Mouse (Mus musculus) midbrain, postnatal 0 days (tissue): Measurements from ENCODE around the gene Osm. TPM values are rescaled to one million over a fixed set of nuclear protein-coding genes. Genes with fewer than 3 reads are reported as not detected.
A peak's percentile ranks its signal among the peaks of the same experiment; 100 is the strongest.

ENCODE experiments used
- ATAC-seq: fragments of 200-750 bp; cut with Nextera tagmentation; 2 replicates; pipeline ENCODE4 v1.8.0; 2017; ENCODE audit warnings: moderate number of reproducible peaks, mild to moderate bottlenecking, moderate TSS enrichment, moderate library complexity; ENCODE audit not compliant: low FRiP score
- DNase-seq: peaks from one replicate; pipeline ENCODE4 v3.0.0-alpha.2; 2015; ENCODE audit warnings: low spot score
- H3K27ac ChIP-seq: fragments of 300-500 bp; sonication (generic); 2 replicates; pipeline ENCODE4 v1.5.1; 2014; ENCODE audit warnings: low read depth, mild to moderate bottlenecking, low read length, mixed read lengths
- H3K27me3 ChIP-seq: fragments of 300-500 bp; sonication (generic); 2 replicates; pipeline ENCODE4 v1.6.1; 2014; ENCODE audit warnings: low read length, control low read depth, mixed read lengths; ENCODE audit not compliant: insufficient read depth
- H3K36me3 ChIP-seq: fragments of 300-500 bp; sonication (generic); 2 replicates; pipeline ENCODE4 v1.6.1; 2014; ENCODE audit warnings: low read length, control low read depth, mixed read lengths; ENCODE audit not compliant: insufficient read depth
- H3K4me1 ChIP-seq: fragments of 300-500 bp; sonication (generic); 2 replicates; pipeline ENCODE4 v1.6.1; 2014; ENCODE audit warnings: mild to moderate bottlenecking, control low read depth, antibody characterized with exemption, low read length, mixed read lengths; ENCODE audit not compliant: insufficient read depth
- H3K4me2 ChIP-seq: fragments of 300-500 bp; sonication (generic); 2 replicates; pipeline ENCODE4 v1.6.1; 2014; ENCODE audit warnings: low read depth, mild to moderate bottlenecking, low read length, mixed read lengths; ENCODE audit not compliant: poor library complexity, severe bottlenecking
- H3K4me3 ChIP-seq: fragments of 300-500 bp; sonication (generic); 2 replicates; pipeline ENCODE4 v1.5.1; 2014; ENCODE audit warnings: low read depth, mild to moderate bottlenecking, low read length, moderate library complexity
- H3K9ac ChIP-seq: fragments of 300-500 bp; sonication (generic); replicated peaks from 2 replicates; pipeline ENCODE4 v1.6.1; 2014; ENCODE audit warnings: mild to moderate bottlenecking, low read length, moderate library complexity, mixed read lengths; ENCODE audit not compliant: poor library complexity, severe bottlenecking
- H3K9me3 ChIP-seq: fragments of 300-500 bp; sonication (generic); 2 replicates; pipeline ENCODE4 v1.6.1; 2016; ENCODE audit warnings: low read length, control low read depth
- CTCF ChIP-seq: IDR thresholded peaks from 2 replicates; pipeline ENCODE4 v1.5.1; 2016; ENCODE audit warnings: antibody characterized with exemption, mild to moderate bottlenecking
- WGBS: fragments of 180-500 bp; shearing (Covaris S2); extraction: QIAGEN DNeasy Blood & Tissue Kit; methylation state at CpG from one replicate; pipeline ENCODE4 v1.1.7; 2014; 5-methylcytosine and 5-hydroxymethylcytosine counted together
- polyA plus RNA-seq: library from polyadenylated mRNA; unstranded; fragments of >200 nt; fragmentation: Nextera tagmentation; extraction: Ambion mirVana; gene quantifications from 2 replicates; pipeline ENCODE4 v1.2.1, GENCODE M21; 2015
- total RNA-seq: library from RNA; depleted of rRNA; stranded (reverse); fragments of >200 nt; gene quantifications from 2 replicates; pipeline ENCODE4 v1.2.3, GENCODE M21; 2014

The Osm gene
- total and polyA plus RNA-seq, 2 experiments from 2014 or later = 0.14 to 0.16 TPM

DNA sequence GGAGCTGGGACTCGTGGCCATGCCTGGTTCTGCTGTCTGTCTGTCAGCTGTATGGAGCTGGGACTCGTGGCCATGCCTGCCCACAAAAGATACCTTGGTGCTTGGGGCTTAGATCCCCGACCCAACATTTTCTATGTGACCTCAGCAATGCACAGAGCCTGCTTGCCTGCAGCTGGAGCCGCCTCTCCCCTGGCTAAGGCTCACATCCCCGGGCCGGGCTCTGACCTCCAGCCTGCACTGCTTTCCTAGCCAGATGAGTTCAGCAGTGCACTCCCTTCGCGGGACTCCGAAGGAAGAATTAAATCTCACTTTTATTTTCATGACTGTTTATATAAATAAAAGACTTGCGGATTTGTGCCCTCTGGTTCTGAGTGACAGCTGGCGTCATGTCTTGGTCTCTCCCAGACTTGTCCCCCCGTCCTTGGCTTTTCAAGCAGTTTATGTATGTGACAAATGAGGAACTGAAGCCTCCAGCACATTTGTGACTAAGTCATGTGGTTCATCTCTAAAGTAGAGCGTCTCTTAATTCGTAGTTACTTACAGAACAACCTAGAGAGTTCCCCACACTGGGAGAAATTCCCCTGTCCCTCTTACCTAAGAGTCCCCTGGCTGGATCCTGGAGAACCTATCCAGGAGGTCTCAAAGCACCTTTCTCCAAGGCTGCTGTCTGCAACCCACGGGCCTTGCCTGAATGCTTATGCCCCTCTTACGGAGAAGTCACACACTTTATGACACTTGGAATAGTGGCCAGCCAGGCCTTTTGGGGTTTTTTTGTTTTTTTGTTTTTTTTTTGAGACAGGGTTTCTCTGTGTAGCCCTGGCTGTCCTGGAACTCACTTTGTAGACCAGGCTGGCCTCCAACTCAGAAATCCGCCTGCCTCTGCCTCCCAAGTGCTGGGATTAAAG is 13.9 kb upstream of the Osm start:
- Histone ChIP-seq H3K9ac (no peak overlapping the region), H3K4me2 (no peak overlapping the region), H3K27ac (no peak overlapping the region), H3K9me3 (no peaks in the 10 kb centered on the region), H3K4me3 (no peak overlapping the region), H3K36me3 (no peaks in the 10 kb centered on the region), H3K27me3 (peaks cover 12% of the 10 kb centered on the region), H3K4me1 (no peaks in the 10 kb centered on the region)
- 75% methylated on average over 17 of the region's 17 CpGs for WGBS
- TF ChIP-seq CTCF = no peak
- ATAC-seq = no peak
- DNase-seq = no peak

- WGBS = 28% methylated on average over 5 of the region's 7 CpGs
- no peak overlapping the region for H3K4me2 ChIP-seq
- H3K4me1 ChIP-seq = no peaks in the 10 kb centered on the region
- H3K9ac ChIP-seq = no peak overlapping the region
- ATAC-seq = no peak
- H3K9me3 ChIP-seq = no peaks in the 10 kb centered on the region
- H3K27ac ChIP-seq = no peak overlapping the region
- DNase-seq = no peak
- TF ChIP-seq CTCF = no peak
- no peaks in the 10 kb centered on the region for H3K36me3 ChIP-seq
- no peak overlapping the region for H3K4me3 ChIP-seq
- no peaks in the 10 kb centered on the region; the same call in 1 of the 2 replicates for H3K27me3 ChIP-seq
Measured at GRCm38 (mm10) chr11:4223393-4224188, 12.6 kb upstream of the Osm start.

DNA sequence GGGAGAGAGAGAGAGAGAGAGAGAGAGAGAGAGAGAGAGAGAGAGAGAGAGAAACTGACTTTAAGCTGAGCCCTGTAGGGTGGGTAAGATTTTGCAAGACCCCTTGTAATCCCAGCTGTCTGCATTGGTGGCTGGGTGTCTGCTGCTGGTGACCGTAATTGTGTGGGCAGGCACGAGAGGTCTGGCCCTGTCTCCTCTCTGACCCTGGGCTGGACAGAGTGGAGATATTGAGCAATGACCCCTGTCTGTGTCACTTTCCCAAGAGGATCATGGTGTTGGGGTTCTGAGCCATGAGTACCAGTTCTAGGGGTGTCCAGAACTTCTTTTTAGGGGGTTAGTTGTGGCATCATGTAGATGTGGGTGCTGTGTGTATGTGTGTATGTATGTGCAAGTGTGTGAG is 12.0 kb upstream of the Osm start:
- WGBS = 42% methylated on average over 2 of the region's 2 CpGs
- H3K9ac ChIP-seq = no peak overlapping the region
- ATAC-seq (no peak), DNase-seq (no peak)
- H3K4me1 ChIP-seq = no peaks in the 10 kb centered on the region
- no peaks in the 10 kb centered on the region for H3K36me3 ChIP-seq
- H3K27ac ChIP-seq = no peak overlapping the region
- H3K4me3 ChIP-seq = no peak overlapping the region
- no peaks in the 10 kb centered on the region for H3K9me3 ChIP-seq
- no peak for TF ChIP-seq CTCF
- no peak overlapping the region for H3K4me2 ChIP-seq
- no peaks in the 10 kb centered on the region for H3K27me3 ChIP-seq

DNA sequence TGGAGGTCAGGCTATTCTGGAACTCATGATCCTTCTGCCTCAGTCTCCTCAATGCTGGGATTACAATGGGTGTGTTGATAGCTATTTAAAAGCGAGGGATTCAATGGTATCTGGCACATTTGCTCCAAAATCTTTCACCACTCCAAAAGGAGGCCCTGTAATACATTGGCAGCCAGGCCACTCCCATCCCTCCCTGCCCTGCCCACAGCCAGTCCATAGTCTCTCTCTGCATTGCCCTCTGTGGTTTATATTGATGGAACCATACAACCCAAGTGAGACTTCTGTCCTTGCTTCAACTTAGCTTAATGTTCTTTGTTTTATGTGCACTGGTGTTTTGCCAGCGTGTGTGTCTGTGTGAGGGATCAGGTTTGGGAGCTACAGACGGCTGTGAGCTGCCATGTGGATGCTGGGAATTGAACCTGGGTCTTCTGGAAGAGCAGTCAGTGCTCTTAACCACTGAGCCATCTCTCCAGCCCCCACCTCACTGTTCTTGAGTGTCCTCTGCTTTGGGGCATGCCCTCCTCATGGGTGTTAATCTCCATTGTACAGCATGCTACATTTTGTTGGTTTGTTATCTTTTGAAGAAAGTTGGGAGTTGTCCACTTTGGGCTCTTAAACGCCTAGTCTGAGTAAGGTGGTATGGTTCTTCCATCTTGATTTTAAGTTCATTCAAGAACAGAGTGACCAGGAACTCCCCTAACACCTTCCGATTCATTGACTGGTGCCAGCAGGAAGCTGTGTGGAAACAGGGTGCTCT is 9.5 kb upstream of the Osm start:
- Histone ChIP-seq H3K27ac (no peak overlapping the region), H3K9ac (no peak overlapping the region), H3K9me3 (no peaks in the 10 kb centered on the region), H3K4me1 (no peaks in the 10 kb centered on the region), H3K4me3 (no peak overlapping the region), H3K36me3 (no peaks in the 10 kb centered on the region), H3K4me2 (no peak overlapping the region), H3K27me3 (no peaks in the 10 kb centered on the region)
- ATAC-seq = no peak
- TF ChIP-seq CTCF = no peak
- DNase-seq = no peak
- 79% methylated on average over 5 of the region's 5 CpGs for WGBS

DNA sequence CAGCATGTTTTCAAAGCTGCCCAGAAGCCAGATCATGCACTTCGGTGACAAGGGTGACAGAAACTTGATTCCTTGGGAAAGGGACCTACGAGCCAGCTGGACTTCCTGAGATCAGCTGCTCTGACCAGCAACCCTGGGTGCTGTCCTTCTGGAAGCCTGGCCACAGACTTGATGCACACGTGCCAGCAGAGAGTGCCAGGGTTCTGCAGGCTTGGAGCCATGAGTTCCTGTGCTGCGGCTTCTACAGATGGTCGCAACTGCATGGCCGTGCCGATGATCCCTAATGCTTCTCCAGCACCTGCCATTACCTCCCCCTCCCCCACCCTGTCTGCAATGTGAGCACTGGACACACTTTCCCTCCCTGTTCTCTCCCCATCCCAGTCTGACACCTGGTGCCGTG is 7.8 kb upstream of the Osm start:
- H3K4me3 ChIP-seq = no peak overlapping the region
- DNase-seq (peak; percentile 86), ATAC-seq (0 out of 2 replicates have a peak, but pooled peaks have one; percentile 56)
- H3K9me3 ChIP-seq = no peaks in the 10 kb centered on the region
- WGBS = 51% methylated on average over 8 of the region's 8 CpGs
- no peaks in the 10 kb centered on the region for H3K36me3 ChIP-seq
- no peaks in the 10 kb centered on the region for H3K27me3 ChIP-seq
- no peak for TF ChIP-seq CTCF
- H3K9ac ChIP-seq = no peak overlapping the region
- H3K27ac ChIP-seq = no peak overlapping the region
- H3K4me1 ChIP-seq = no peaks in the 10 kb centered on the region
- no peak overlapping the region for H3K4me2 ChIP-seq
